Mouse (Mus musculus): ENCODE measurements around the gene Cdh3. TPM values are rescaled to one million over a fixed set of nuclear protein-coding genes. Genes with fewer than 3 reads are reported as not detected.
A peak's percentile ranks its signal among the peaks of the same experiment; 100 is the strongest.
"Not testable (repeated sequence)": the region's sequence is repeated elsewhere in the genome, so short reads cannot be mapped to it uniquely, and the experiment has no call there.

The Cdh3 gene
- polyA plus RNA-seq, 1 experiment = 0.42 TPM

GRCm38 (mm10) chr8:106584942-106585670 lies 74.4 kb downstream of the Cdh3 start:
- Histone ChIP-seq H3K27ac (ENCODE audit: insufficient read depth, low read depth, low read length) (peak overlapping the region; percentile 95), H3K36me3 (ENCODE audit: control insufficient read depth, insufficient read depth, low read length) (no peaks in the 10 kb centered on the region), H3K4me1 (ENCODE audit: control insufficient read depth, insufficient read depth, insufficient read length, low read length) (peaks cover 36% of the 10 kb centered on the region), H3K27me3 (ENCODE audit: control insufficient read depth, insufficient read depth, low read length) (no peaks in the 10 kb centered on the region), H3K4me3 (ENCODE audit: low read depth, low read length) (no peak overlapping the region)
- TF ChIP-seq POLR2A (IDR thresholded peaks at IDR 0.05; ENCODE audit: low read depth, low read length) = peak; percentile 46; the same call in 1 of the 2 replicates
- TF ChIP-seq CTCF (IDR thresholded peaks at IDR 0.05; ENCODE audit: extremely low read depth, insufficient read length, insufficient replicate concordance, low read depth, low read length) = no peak
- WGBS = 22% methylated on average over 11 of the region's 11 CpGs

- 51% methylated on average over 3 of the region's 3 CpGs for WGBS
- no peaks in the 10 kb centered on the region for H3K36me3 ChIP-seq (ENCODE audit: control insufficient read depth, insufficient read depth, low read length)
- no peak overlapping the region for H3K4me3 ChIP-seq (ENCODE audit: low read depth, low read length)
- H3K27me3 ChIP-seq (ENCODE audit: control insufficient read depth, insufficient read depth, low read length) = no peaks in the 10 kb centered on the region
- H3K4me1 ChIP-seq (ENCODE audit: control insufficient read depth, insufficient read depth, insufficient read length, low read length) = peaks cover 36% of the 10 kb centered on the region
- peak overlapping the region; percentile 93 for H3K27ac ChIP-seq (ENCODE audit: insufficient read depth, low read depth, low read length)
- no peak for TF ChIP-seq CTCF (IDR thresholded peaks at IDR 0.05; ENCODE audit: extremely low read depth, insufficient read length, insufficient replicate concordance, low read depth, low read length)
- TF ChIP-seq POLR2A (IDR thresholded peaks at IDR 0.05; ENCODE audit: low read depth, low read length) = no peak
Observed at GRCm38 (mm10) chr8:106585671-106586037, 75.0 kb downstream of the Cdh3 start.

- no peaks in the 10 kb centered on the region for H3K27me3 ChIP-seq (ENCODE audit: control insufficient read depth, insufficient read depth, low read length)
- no peak for TF ChIP-seq POLR2A (IDR thresholded peaks at IDR 0.05; ENCODE audit: low read depth, low read length)
- TF ChIP-seq CTCF (IDR thresholded peaks at IDR 0.05; ENCODE audit: extremely low read depth, insufficient read length, insufficient replicate concordance, low read depth, low read length) = no peak
- H3K27ac ChIP-seq (ENCODE audit: insufficient read depth, low read depth, low read length) = peak overlapping the region; percentile 89
- 46% methylated on average over 8 of the region's 8 CpGs for WGBS
- H3K36me3 ChIP-seq (ENCODE audit: control insufficient read depth, insufficient read depth, low read length) = no peaks in the 10 kb centered on the region
- peaks cover 30% of the 10 kb centered on the region for H3K4me1 ChIP-seq (ENCODE audit: control insufficient read depth, insufficient read depth, insufficient read length, low read length)
- no peak overlapping the region for H3K4me3 ChIP-seq (ENCODE audit: low read depth, low read length)
Observed at GRCm38 (mm10) chr8:106586896-106587295, 76.2 kb downstream of the Cdh3 start.

GRCm38 (mm10) chr8:106588443-106589431 lies 78.0 kb downstream of the Cdh3 start:
- H3K27ac ChIP-seq (ENCODE audit: insufficient read depth, low read depth, low read length) = peak overlapping the region; percentile 79
- no peak overlapping the region for H3K4me3 ChIP-seq (ENCODE audit: low read depth, low read length)
- WGBS = 27% methylated on average over 3 of the region's 3 CpGs
- no peaks in the 10 kb centered on the region for H3K27me3 ChIP-seq (ENCODE audit: control insufficient read depth, insufficient read depth, low read length)
- TF ChIP-seq CTCF (IDR thresholded peaks at IDR 0.05; ENCODE audit: extremely low read depth, insufficient read length, insufficient replicate concordance, low read depth, low read length) (no peak), POLR2A (IDR thresholded peaks at IDR 0.05; ENCODE audit: low read depth, low read length) (no peak)
- H3K4me1 ChIP-seq (ENCODE audit: control insufficient read depth, insufficient read depth, insufficient read length, low read length) = peaks cover 34% of the 10 kb centered on the region
- no peaks in the 10 kb centered on the region for H3K36me3 ChIP-seq (ENCODE audit: control insufficient read depth, insufficient read depth, low read length)

- H3K4me3 ChIP-seq (ENCODE audit: low read depth, low read length) = no peak overlapping the region
- TF ChIP-seq CTCF (IDR thresholded peaks at IDR 0.05; ENCODE audit: extremely low read depth, insufficient read length, insufficient replicate concordance, low read depth, low read length) = no peak
- TF ChIP-seq POLR2A (IDR thresholded peaks at IDR 0.05; ENCODE audit: low read depth, low read length) = no peak
Observed at GRCm38 (mm10) chr8:106592458-106592857, 81.8 kb downstream of the Cdh3 start.

GRCm38 (mm10) chr8:106595623-106596022 lies 84.9 kb downstream of the Cdh3 start:
- H3K27me3 ChIP-seq (ENCODE audit: control insufficient read depth, insufficient read depth, low read length); H3K36me3 ChIP-seq (ENCODE audit: control insufficient read depth, insufficient read depth, low read length); H3K27ac ChIP-seq (ENCODE audit: insufficient read depth, low read depth, low read length); H3K4me3 ChIP-seq (ENCODE audit: low read depth, low read length): not testable (repeated sequence)
- peaks cover 14% of the 10 kb centered on the region for H3K4me1 ChIP-seq (ENCODE audit: control insufficient read depth, insufficient read depth, insufficient read length, low read length)
- 88% methylated on average over 3 of the region's 3 CpGs for WGBS

More at GRCm38 (mm10) chr8:106592458-106592857, 81.8 kb downstream of the Cdh3 start:
- Histone ChIP-seq H3K27ac (ENCODE audit: insufficient read depth, low read depth, low read length) (peak overlapping the region; percentile 35; the same call in 1 of the 2 replicates), H3K27me3 (ENCODE audit: control insufficient read depth, insufficient read depth, low read length) (no peaks in the 10 kb centered on the region), H3K4me1 (ENCODE audit: control insufficient read depth, insufficient read depth, insufficient read length, low read length) (peaks cover 19% of the 10 kb centered on the region), H3K36me3 (ENCODE audit: control insufficient read depth, insufficient read depth, low read length) (no peaks in the 10 kb centered on the region)
- 13% methylated on average over 3 of the region's 3 CpGs for WGBS

- Histone ChIP-seq H3K27me3 (ENCODE audit: control insufficient read depth, insufficient read depth, low read length) (no peaks in the 10 kb centered on the region), H3K4me1 (ENCODE audit: control insufficient read depth, insufficient read depth, insufficient read length, low read length) (peaks cover 12% of the 10 kb centered on the region; the same call in 1 of the 2 replicates), H3K4me3 (ENCODE audit: low read depth, low read length) (no peak overlapping the region), H3K36me3 (ENCODE audit: control insufficient read depth, insufficient read depth, low read length) (no peaks in the 10 kb centered on the region), H3K27ac (ENCODE audit: insufficient read depth, low read depth, low read length) (peak overlapping the region; percentile 51)
- TF ChIP-seq POLR2A (IDR thresholded peaks at IDR 0.05; ENCODE audit: low read depth, low read length) = no peak
- no peak for TF ChIP-seq CTCF (IDR thresholded peaks at IDR 0.05; ENCODE audit: extremely low read depth, insufficient read length, insufficient replicate concordance, low read depth, low read length)
- 47% methylated on average over 5 of the region's 5 CpGs for WGBS
Observed at GRCm38 (mm10) chr8:106597067-106597466, 86.4 kb downstream of the Cdh3 start.

Data from small intestine, adult 2 months (tissue).